Mouse (Mus musculus): ENCODE measurements around the gene Tshz2.
"Not testable (repeated sequence)": the region's sequence is repeated elsewhere in the genome, so short reads cannot be mapped to it uniquely, and the experiment has no call there.

Gene Tshz2

DNA sequence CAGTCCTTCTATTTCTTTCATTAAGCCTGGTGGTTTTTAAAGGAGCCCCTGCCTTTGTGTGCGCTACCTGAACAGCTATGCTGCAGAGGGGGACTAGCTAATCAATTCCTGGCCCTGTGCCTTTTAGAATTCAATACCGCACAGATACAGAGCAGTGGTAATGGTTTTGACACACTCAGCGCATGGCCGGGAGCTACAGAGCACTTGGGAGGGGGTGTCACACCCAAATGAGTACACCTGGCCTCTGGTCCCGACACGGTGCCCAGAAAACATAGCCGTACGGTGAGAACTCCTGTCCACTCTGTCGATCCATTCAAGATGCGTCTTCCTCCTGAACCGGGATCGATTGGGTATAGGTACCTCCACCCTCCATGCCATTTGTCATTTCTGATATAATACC, 193.1 kb downstream of the Tshz2 start:
- DNase-seq, result no peak

DNA sequence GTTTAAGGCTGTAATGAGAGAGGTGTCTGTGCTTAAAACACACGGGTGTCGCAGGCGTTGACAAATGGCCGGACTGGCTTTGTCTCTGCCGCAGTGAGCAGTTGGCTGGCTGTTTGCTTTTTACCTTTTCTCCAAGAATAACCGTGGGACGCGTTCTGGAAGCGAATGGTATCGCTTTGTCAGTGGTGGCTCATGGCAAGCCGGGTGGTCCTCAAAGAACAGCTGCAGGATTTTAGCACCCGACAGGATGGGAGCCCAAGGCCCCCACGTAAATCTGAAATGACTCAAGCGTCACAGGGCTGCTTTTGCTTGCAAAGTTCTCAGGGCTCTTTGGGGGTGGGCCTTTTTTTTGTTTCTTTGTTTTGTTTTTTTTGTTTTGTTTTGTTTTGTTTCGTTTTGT, 193.5 kb downstream of the Tshz2 start:
- DNase-seq, result no peak

GRCm38 (mm10) chr2:169826833-169827232, 194.0 kb downstream of the Tshz2 start:
- no peak for DNase-seq

DNA sequence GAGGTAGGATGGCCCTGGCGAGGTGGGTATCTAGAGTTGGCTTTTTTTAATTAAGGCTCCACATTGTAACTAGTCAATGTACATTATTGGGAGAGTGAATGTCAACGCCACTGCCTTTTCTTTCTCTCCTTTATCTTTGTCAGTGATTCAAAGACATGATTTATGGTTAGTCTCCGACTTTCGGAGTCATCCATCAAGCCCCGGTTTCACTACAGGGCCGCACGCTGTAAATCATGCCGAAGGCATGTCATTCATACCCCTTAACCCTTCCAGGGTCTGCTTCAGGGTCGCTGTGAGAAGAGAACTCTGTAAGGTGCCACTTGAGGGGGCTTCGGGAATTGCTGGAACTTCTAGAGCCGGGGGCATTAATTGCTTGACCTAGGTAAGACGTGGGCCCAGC, 199.4 kb downstream of the Tshz2 start:
- no peak for DNase-seq

- DNase-seq, result no peak
Observed at GRCm38 (mm10) chr2:169833638-169834037, 200.8 kb downstream of the Tshz2 start.

DNA sequence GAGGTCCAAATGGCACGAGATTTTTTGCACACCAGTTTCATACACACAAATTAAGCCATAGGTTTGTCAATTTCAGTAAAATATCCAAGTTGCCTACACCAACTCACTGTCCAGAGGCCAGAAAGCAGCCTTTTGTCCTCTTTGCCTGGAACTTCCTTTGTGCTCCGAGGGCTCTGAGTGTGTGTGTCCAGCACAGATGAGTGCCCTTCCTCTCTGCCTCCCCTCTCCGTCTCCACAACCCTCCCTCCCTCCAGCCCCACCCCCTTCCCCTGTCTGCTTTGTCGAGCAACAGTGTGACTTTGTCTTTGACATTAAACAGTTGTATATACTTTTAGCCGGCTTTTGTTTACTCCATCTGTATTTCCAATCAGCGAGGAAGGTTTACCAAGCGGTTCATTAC, 201.8 kb downstream of the Tshz2 start:
- no peak for DNase-seq

- DNase-seq, result peak; percentile 9
Observed at GRCm38 (mm10) chr2:169837031-169837605, 204.3 kb downstream of the Tshz2 start.

GRCm38 (mm10) chr2:169838521-169838920, 205.7 kb downstream of the Tshz2 start:
- no peak for DNase-seq

GRCm38 (mm10) chr2:169841442-169841841, 208.6 kb downstream of the Tshz2 start:
- DNase-seq, result no peak

DNA sequence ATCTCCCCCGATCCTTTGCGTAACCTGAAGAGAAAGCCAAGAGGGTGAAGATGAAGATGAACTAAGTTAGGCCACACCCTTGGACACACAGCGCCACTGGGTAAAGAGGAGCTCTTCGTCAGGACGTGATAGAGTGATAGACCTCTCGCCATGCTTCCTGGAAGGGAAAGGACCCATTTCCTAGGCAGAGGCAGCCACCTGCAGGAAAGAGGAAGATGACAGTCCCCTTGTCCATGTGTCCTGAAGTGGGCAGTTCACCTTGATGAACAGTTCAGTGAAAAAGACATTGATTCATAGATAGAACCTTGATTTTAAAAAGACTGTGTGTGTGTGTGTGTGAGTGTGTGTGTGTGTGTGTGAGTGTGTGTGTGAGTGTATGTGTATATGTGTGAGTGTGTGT, 209.7 kb downstream of the Tshz2 start:
- DNase-seq, result no peak

GRCm38 (mm10) chr2:169843553-169843952, 210.7 kb downstream of the Tshz2 start:
- DNase-seq, result no peak

DNA sequence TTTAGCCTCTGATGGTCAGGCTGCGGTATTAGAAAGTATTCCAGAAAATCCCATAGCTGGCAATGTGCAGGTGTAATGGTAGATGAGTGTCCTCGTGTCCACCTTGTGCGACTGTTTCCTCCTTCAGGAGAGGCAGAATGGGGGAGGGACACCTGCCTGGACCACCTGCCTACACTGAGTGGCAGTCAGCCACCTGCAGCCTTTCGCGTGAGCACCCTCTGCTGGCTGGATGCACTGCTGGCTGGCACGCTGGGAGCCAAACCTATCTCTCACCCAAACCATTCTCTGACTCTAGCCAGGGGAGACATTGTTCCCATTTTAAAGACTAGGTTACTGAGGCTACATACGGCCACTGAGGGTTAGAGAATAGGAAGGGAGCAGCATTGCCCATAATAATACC, 216.3 kb downstream of the Tshz2 start:
- DNase-seq, result peak; percentile 25

DNA sequence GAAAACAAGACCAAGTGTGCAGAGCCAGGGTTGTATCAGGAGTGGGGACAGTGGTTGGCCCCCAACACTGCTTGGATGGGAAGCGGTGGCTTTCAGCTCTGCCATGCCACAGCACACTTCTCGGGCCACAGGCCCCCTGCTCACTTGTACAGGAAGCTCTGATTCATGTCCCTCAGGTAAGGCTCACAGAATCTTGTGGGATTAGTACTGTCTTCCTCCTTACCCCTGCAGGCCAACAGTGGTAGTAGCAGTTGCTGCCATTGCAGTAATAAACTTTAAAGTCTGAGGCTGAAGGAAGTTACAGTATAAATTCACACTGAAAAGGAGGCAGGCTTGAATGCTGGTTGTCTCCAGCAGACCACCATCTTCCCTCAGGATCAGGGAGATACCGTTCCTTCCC, 216.7 kb downstream of the Tshz2 start:
- DNase-seq, result no peak

- DNase-seq, result no peak
Observed at GRCm38 (mm10) chr2:169851606-169852005, 218.8 kb downstream of the Tshz2 start.

- no peak for DNase-seq
Observed at GRCm38 (mm10) chr2:169854491-169854890, 221.7 kb downstream of the Tshz2 start.

DNA sequence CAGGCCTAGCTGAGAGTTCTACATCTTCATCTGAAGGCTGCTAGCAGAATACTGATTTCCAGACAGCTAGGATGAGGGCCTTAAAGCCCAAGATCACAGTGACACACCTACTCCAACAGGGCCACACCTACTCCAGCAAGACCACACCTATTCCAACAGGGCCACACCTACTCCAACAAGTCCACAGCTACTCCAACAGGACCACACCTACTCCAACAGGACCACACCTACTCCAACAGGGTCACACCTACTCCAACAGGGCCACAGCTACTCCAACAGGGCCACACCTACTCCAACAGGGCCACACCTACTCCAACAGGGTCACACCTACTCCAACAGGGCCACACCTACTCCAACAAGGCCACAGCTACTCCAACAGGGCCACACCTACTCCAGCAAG, 224.2 kb downstream of the Tshz2 start:
- not testable (repeated sequence) for DNase-seq

DNA sequence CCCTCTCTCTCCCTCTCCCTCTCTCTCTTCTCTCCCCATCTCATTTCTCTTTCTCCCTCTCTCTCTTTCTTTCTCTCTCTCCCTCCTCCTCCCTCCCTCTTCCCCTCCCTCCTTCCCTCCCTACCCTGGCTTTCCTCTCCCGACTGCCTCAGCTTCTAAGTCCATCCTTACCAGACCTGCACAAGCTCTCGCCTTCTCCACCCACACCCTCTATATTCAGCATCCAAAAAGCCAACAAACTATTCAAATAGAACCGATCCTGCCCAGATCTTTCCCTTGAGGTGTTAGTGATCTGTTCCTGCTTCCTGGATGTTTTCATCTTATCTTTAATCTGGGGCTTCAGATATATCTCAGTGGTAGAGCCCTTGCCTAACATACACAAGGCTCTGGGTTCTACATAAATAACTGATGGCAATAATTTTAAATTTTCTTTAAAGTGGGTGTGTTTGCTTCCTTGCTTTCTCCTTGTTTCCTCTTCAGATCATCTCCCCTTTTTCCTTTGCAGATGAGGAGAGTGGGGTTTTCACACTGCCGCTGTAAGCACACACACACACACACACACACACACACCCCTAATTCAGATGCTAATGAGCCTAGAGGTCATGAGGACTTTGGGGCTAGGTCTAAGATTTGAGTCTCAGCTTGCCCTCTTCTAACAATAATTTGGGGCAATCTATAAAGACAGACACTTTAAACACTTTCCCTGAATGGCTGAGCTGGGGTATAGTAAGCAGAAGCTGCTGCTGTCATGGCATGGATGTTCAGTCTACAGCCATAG, 226.5 kb downstream of the Tshz2 start:
- peak; percentile 11 for DNase-seq

DNA sequence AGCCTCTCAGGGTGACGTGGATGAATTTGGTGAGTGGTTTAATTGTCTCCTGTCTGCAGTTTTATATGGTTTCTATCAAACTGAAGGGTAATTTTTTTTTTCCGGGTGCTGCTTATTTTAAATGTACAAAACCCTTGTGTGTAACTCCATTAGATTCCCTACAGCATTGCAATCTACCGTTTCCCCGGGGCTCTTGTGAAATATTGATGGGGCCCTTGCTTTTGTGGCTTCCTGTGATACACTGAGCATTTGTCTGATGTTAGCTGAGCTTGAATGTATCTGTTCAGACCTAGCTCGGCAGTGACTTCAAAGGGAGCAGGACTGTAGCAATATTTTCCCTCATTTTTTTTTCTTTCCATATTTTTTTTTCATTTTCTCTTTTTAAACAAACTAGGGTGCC, 228.1 kb downstream of the Tshz2 start:
- DNase-seq, result no peak

- no peak for DNase-seq
Observed at GRCm38 (mm10) chr2:169862701-169863100, 229.9 kb downstream of the Tshz2 start.

- no peak for DNase-seq
Observed at GRCm38 (mm10) chr2:169869468-169869867, 236.7 kb downstream of the Tshz2 start.

GRCm38 (mm10) chr2:169870503-169870902, 237.7 kb downstream of the Tshz2 start:
- DNase-seq, result no peak

- no peak for DNase-seq
Observed at GRCm38 (mm10) chr2:169871436-169872060, 238.7 kb downstream of the Tshz2 start.

- no peak for DNase-seq
Observed at GRCm38 (mm10) chr2:169873442-169873841, 240.6 kb downstream of the Tshz2 start.

DNA sequence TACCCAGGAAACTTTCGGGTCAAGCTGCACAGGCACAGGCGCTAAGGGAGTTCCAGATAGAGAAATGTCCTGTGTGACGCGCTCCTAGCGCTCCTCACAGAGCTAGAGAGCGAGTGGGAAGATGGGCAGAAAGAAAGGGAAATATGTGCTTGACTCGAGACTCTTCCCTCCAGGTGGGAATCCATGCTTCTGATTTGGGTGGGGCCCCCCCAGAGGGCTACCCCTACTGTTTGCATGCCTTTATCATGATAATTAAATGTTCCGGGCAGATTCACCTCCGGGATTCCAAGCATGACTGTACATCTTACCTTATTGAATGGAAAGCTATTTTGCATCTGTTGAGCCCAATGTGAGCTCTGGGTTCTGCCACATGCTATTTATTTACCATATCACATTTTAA, 255.1 kb downstream of the Tshz2 start:
- no peak for DNase-seq

Data from right cerebral cortex, adult 18-20 months (tissue).